Mouse (Mus musculus): ENCODE data around the gene Gspt1. TPM values are rescaled to one million over a fixed set of nuclear protein-coding genes. Genes with fewer than 3 reads are reported as not detected.
A peak's percentile ranks its signal among the peaks of the same experiment; 100 is the strongest.

The Gspt1 gene
- polyA plus RNA-seq, 1 experiment from 2014 or later, result 115 TPM

- H3K27me3 ChIP-seq (ENCODE audit: insufficient read depth, low read length), result no peaks in the 10 kb centered on the region
- no peak overlapping the region for H3K27ac ChIP-seq (ENCODE audit: low read depth)
- no peaks in the 10 kb centered on the region for H3K4me1 ChIP-seq (ENCODE audit: insufficient read depth)
- H3K9me3 ChIP-seq (ENCODE audit: low read depth, low read length), result no peaks in the 10 kb centered on the region
- 73% methylated on average over 5 of the region's 5 CpGs for WGBS
- ATAC-seq (ENCODE audit: insufficient read depth) (no peak), DNase-seq (no peak)
- no peak overlapping the region for H3K9ac ChIP-seq
- TF ChIP-seq CTCF (IDR thresholded peaks at IDR 0.05; ENCODE audit: low read depth), result no peak
- H3K4me2 ChIP-seq, result no peak overlapping the region
- no peak overlapping the region for H3K4me3 ChIP-seq (ENCODE audit: low read depth, low read length)
- no peaks in the 10 kb centered on the region for H3K36me3 ChIP-seq (ENCODE audit: insufficient read depth)
These were observed 28.6 kb upstream of the Gspt1 start for GRCm38 (mm10) chr16:11282655-11283232.

GRCm38 (mm10) chr16:11278778-11279177, 24.7 kb upstream of the Gspt1 start:
- H3K4me1 ChIP-seq (ENCODE audit: insufficient read depth), result no peaks in the 10 kb centered on the region
- ATAC-seq (ENCODE audit: insufficient read depth), result no peak
- no peak for TF ChIP-seq CTCF (IDR thresholded peaks at IDR 0.05; ENCODE audit: low read depth)
- no peak overlapping the region for H3K9ac ChIP-seq
- H3K27ac ChIP-seq (ENCODE audit: low read depth), result no peak overlapping the region
- H3K9me3 ChIP-seq (ENCODE audit: low read depth, low read length), result no peaks in the 10 kb centered on the region
- no peak for DNase-seq
- H3K4me3 ChIP-seq (ENCODE audit: low read depth, low read length), result no peak overlapping the region
- WGBS, result 65% methylated on average over 6 of the region's 6 CpGs
- no peaks in the 10 kb centered on the region for H3K36me3 ChIP-seq (ENCODE audit: insufficient read depth)
- no peaks in the 10 kb centered on the region for H3K27me3 ChIP-seq (ENCODE audit: insufficient read depth, low read length)
- H3K4me2 ChIP-seq, result no peak overlapping the region

GRCm38 (mm10) chr16:11276888-11277287, 22.8 kb upstream of the Gspt1 start:
- no peaks in the 10 kb centered on the region for H3K9me3 ChIP-seq (ENCODE audit: low read depth, low read length)
- 66% methylated on average over 3 of the region's 3 CpGs for WGBS

GRCm38 (mm10) chr16:11271073-11271472, 16.9 kb upstream of the Gspt1 start:
- Histone ChIP-seq H3K4me3 (ENCODE audit: low read depth, low read length) (no peak overlapping the region), H3K9ac (no peak overlapping the region), H3K9me3 (ENCODE audit: low read depth, low read length) (no peaks in the 10 kb centered on the region), H3K4me2 (no peak overlapping the region), H3K27ac (ENCODE audit: low read depth) (no peak overlapping the region), H3K27me3 (ENCODE audit: insufficient read depth, low read length) (no peaks in the 10 kb centered on the region), H3K4me1 (ENCODE audit: insufficient read depth) (no peaks in the 10 kb centered on the region), H3K36me3 (ENCODE audit: insufficient read depth) (no peaks in the 10 kb centered on the region)
- ATAC-seq (ENCODE audit: insufficient read depth) (no peak), DNase-seq (no peak)
- TF ChIP-seq CTCF (IDR thresholded peaks at IDR 0.05; ENCODE audit: low read depth), result no peak

More at GRCm38 (mm10) chr16:11276888-11277287, 22.8 kb upstream of the Gspt1 start:
- no peak overlapping the region for H3K4me3 ChIP-seq (ENCODE audit: low read depth, low read length)
- TF ChIP-seq CTCF (IDR thresholded peaks at IDR 0.05; ENCODE audit: low read depth), result no peak
- H3K36me3 ChIP-seq (ENCODE audit: insufficient read depth), result no peaks in the 10 kb centered on the region
- DNase-seq (no peak), ATAC-seq (ENCODE audit: insufficient read depth) (no peak)
- H3K4me1 ChIP-seq (ENCODE audit: insufficient read depth), result no peaks in the 10 kb centered on the region
- H3K27me3 ChIP-seq (ENCODE audit: insufficient read depth, low read length), result no peaks in the 10 kb centered on the region
- H3K4me2 ChIP-seq, result no peak overlapping the region
- H3K9ac ChIP-seq, result no peak overlapping the region
- no peak overlapping the region for H3K27ac ChIP-seq (ENCODE audit: low read depth)

GRCm38 (mm10) chr16:11270642-11271041, 16.5 kb upstream of the Gspt1 start:
- TF ChIP-seq CTCF (IDR thresholded peaks at IDR 0.05; ENCODE audit: low read depth), result no peak
- Histone ChIP-seq H3K9me3 (ENCODE audit: low read depth, low read length) (no peaks in the 10 kb centered on the region), H3K27ac (ENCODE audit: low read depth) (no peak overlapping the region), H3K4me2 (no peak overlapping the region), H3K4me3 (ENCODE audit: low read depth, low read length) (no peak overlapping the region), H3K27me3 (ENCODE audit: insufficient read depth, low read length) (no peaks in the 10 kb centered on the region), H3K36me3 (ENCODE audit: insufficient read depth) (no peaks in the 10 kb centered on the region), H3K9ac (no peak overlapping the region), H3K4me1 (ENCODE audit: insufficient read depth) (no peaks in the 10 kb centered on the region)
- ATAC-seq (ENCODE audit: insufficient read depth) (no peak), DNase-seq (no peak)
- 70% methylated on average over 2 of the region's 2 CpGs for WGBS

GRCm38 (mm10) chr16:11269808-11270207, 15.7 kb upstream of the Gspt1 start:
- H3K4me2 ChIP-seq, result no peak overlapping the region
- H3K4me3 ChIP-seq (ENCODE audit: low read depth, low read length), result no peak overlapping the region
- WGBS, result 24% methylated on average over 6 of the region's 6 CpGs
- ATAC-seq (ENCODE audit: insufficient read depth) (no peak), DNase-seq (no peak)
- no peaks in the 10 kb centered on the region for H3K4me1 ChIP-seq (ENCODE audit: insufficient read depth)
- H3K36me3 ChIP-seq (ENCODE audit: insufficient read depth), result no peaks in the 10 kb centered on the region
- H3K9ac ChIP-seq, result no peak overlapping the region
- H3K27ac ChIP-seq (ENCODE audit: low read depth), result no peak overlapping the region
- no peak for TF ChIP-seq CTCF (IDR thresholded peaks at IDR 0.05; ENCODE audit: low read depth)
- no peaks in the 10 kb centered on the region for H3K27me3 ChIP-seq (ENCODE audit: insufficient read depth, low read length)
- H3K9me3 ChIP-seq (ENCODE audit: low read depth, low read length), result no peaks in the 10 kb centered on the region

- 82% methylated on average over 2 of the region's 2 CpGs for WGBS
- Histone ChIP-seq H3K27ac (ENCODE audit: low read depth) (no peak overlapping the region), H3K27me3 (ENCODE audit: insufficient read depth, low read length) (no peaks in the 10 kb centered on the region)
These were observed 12.4 kb upstream of the Gspt1 start for GRCm38 (mm10) chr16:11266556-11266955.

GRCm38 (mm10) chr16:11263266-11263665, 9.1 kb upstream of the Gspt1 start:
- Histone ChIP-seq H3K4me2 (no peak overlapping the region), H3K27me3 (ENCODE audit: insufficient read depth, low read length) (no peaks in the 10 kb centered on the region), H3K9me3 (ENCODE audit: low read depth, low read length) (no peaks in the 10 kb centered on the region), H3K27ac (ENCODE audit: low read depth) (no peak overlapping the region), H3K4me3 (ENCODE audit: low read depth, low read length) (no peak overlapping the region), H3K36me3 (ENCODE audit: insufficient read depth) (no peaks in the 10 kb centered on the region), H3K4me1 (ENCODE audit: insufficient read depth) (no peaks in the 10 kb centered on the region), H3K9ac (no peak overlapping the region)
- no peak for TF ChIP-seq CTCF (IDR thresholded peaks at IDR 0.05; ENCODE audit: low read depth)
- ATAC-seq (ENCODE audit: insufficient read depth), result peak; percentile 65; the same call in 1 of the 2 replicates
- DNase-seq, result peak; percentile 56

More at GRCm38 (mm10) chr16:11266556-11266955, 12.4 kb upstream of the Gspt1 start:
- no peak for TF ChIP-seq CTCF (IDR thresholded peaks at IDR 0.05; ENCODE audit: low read depth)
- no peak overlapping the region for H3K4me2 ChIP-seq
- no peaks in the 10 kb centered on the region for H3K9me3 ChIP-seq (ENCODE audit: low read depth, low read length)
- H3K4me1 ChIP-seq (ENCODE audit: insufficient read depth), result no peaks in the 10 kb centered on the region
- no peak overlapping the region for H3K9ac ChIP-seq
- ATAC-seq (ENCODE audit: insufficient read depth), result no peak
- no peaks in the 10 kb centered on the region for H3K36me3 ChIP-seq (ENCODE audit: insufficient read depth)
- no peak overlapping the region for H3K4me3 ChIP-seq (ENCODE audit: low read depth, low read length)
- DNase-seq, result no peak
